20 mouse cellular contexts compared by ENCODE assay signal in genomic region chr10:93011085-93011484, GRCm38 (mm10).
A peak's percentile ranks its signal among the peaks of the same experiment; 100 is the strongest.
DNase-seq lines count a peak whose midpoint lies in the region; ATAC-seq lines count a peak whose summit lies in the region.
"Had no signal": no experiment of that assay in that cellular context is flagged by ENCODE, and none has a peak within 500 bp of the region (broad histone marks: within the 10 kb centered on the region; RNA-seq: fewer than 3 reads in every experiment).

No protein-coding gene starts in this region.

- 56% methylated on average over 14 of the region's 14 CpGs for WGBS in forebrain, embryonic 14.5 days
- 49% methylated on average over 14 of the region's 14 CpGs for WGBS in forebrain, embryonic 15.5 days
- 72% methylated on average over 14 of the region's 14 CpGs for WGBS in hindbrain, embryonic 14.5 days
- WGBS in hindbrain, embryonic 10.5 days, result 90% methylated on average over 14 of the region's 14 CpGs
- WGBS in midbrain, embryonic 16.5 days, result 62% methylated on average over 14 of the region's 14 CpGs
- 73% methylated on average over 14 of the region's 14 CpGs for WGBS in midbrain, embryonic 13.5 days
- 69% methylated on average over 14 of the region's 14 CpGs for WGBS in hindbrain, embryonic 16.5 days

- H3K9me3 ChIP-seq in forebrain, embryonic 14.5 days (replicated peaks; ENCODE audit: control insufficient read depth, low read length), result peaks cover 5% of the 10 kb centered on the region
- H3K9me3 ChIP-seq in forebrain, embryonic 15.5 days, result no peaks in the 10 kb centered on the region
- H3K9me3 ChIP-seq in hindbrain, embryonic 14.5 days (ENCODE audit: control insufficient read depth, low read length), result no peaks in the 10 kb centered on the region
- 0 out of 2 replicates have a peak, but pooled peaks cover 5% of the 10 kb centered on the region for H3K9me3 ChIP-seq in hindbrain, embryonic 10.5 days
- H3K9me3 ChIP-seq in midbrain, embryonic 16.5 days (replicated peaks; ENCODE audit: control insufficient read depth, low read length, poor library complexity, severe bottlenecking), result peaks cover 5% of the 10 kb centered on the region
- no peaks in the 10 kb centered on the region for H3K9me3 ChIP-seq in midbrain, embryonic 13.5 days
- no peaks in the 10 kb centered on the region for H3K9me3 ChIP-seq in hindbrain, embryonic 16.5 days (ENCODE audit: control insufficient read depth, low read length)
- H3K9me3 ChIP-seq: embryonic facial prominence, embryonic 10.5 days; heart, embryonic 10.5 days had no signal

- no peaks in the 10 kb centered on the region for H3K36me3 ChIP-seq in forebrain, embryonic 14.5 days (ENCODE audit: control insufficient read depth, insufficient read depth, low read length)
- H3K36me3 ChIP-seq in forebrain, embryonic 15.5 days, result no peaks in the 10 kb centered on the region
- H3K36me3 ChIP-seq in hindbrain, embryonic 14.5 days (replicated peaks; ENCODE audit: control insufficient read depth, insufficient read depth), result no peaks in the 10 kb centered on the region
- no peaks in the 10 kb centered on the region for H3K36me3 ChIP-seq in hindbrain, embryonic 10.5 days
- no peaks in the 10 kb centered on the region for H3K36me3 ChIP-seq in midbrain, embryonic 16.5 days (ENCODE audit: control insufficient read depth, insufficient read depth, low read length)
- no peaks in the 10 kb centered on the region for H3K36me3 ChIP-seq in midbrain, embryonic 13.5 days
- H3K36me3 ChIP-seq in hindbrain, embryonic 16.5 days (ENCODE audit: control insufficient read depth, insufficient read depth, low read length), result no peaks in the 10 kb centered on the region
- H3K36me3 ChIP-seq: embryonic facial prominence, embryonic 10.5 days; heart, embryonic 10.5 days had no signal

- no peaks in the 10 kb centered on the region for H3K27me3 ChIP-seq in forebrain, embryonic 14.5 days (replicated peaks; ENCODE audit: control insufficient read depth, insufficient read depth, low read length)
- H3K27me3 ChIP-seq in forebrain, embryonic 15.5 days, result no peaks in the 10 kb centered on the region
- no peaks in the 10 kb centered on the region for H3K27me3 ChIP-seq in hindbrain, embryonic 14.5 days (ENCODE audit: control insufficient read depth, insufficient read depth, low read length)
- no peaks in the 10 kb centered on the region for H3K27me3 ChIP-seq in hindbrain, embryonic 10.5 days (ENCODE audit: insufficient read depth, poor library complexity, severe bottlenecking)
- no peaks in the 10 kb centered on the region for H3K27me3 ChIP-seq in midbrain, embryonic 16.5 days (ENCODE audit: control insufficient read depth, insufficient read depth, low read depth, low read length)
- H3K27me3 ChIP-seq in midbrain, embryonic 13.5 days, result no peaks in the 10 kb centered on the region
- H3K27me3 ChIP-seq in hindbrain, embryonic 16.5 days (replicated peaks; ENCODE audit: control insufficient read depth, insufficient read depth, low read length), result no peaks in the 10 kb centered on the region
- H3K27me3 ChIP-seq: CH12.LX, Patski had no signal

- peak; percentile 33 for DNase-seq in forebrain, embryonic 14.5 days (ENCODE audit: low spot score)
- DNase-seq in hindbrain, embryonic 14.5 days (ENCODE audit: low spot score), result no peak
- DNase-seq in hindbrain, embryonic 10.5 days (ENCODE audit: low spot score), result no peak
- no peak for DNase-seq in adrenal gland, adult 18-20 months (ENCODE audit: low spot score in 2 of 2)
- DNase-seq: adrenal gland, adult 2 months; adrenal gland, postnatal 25 days; cerebellum, postnatal 10 days; gastrocnemius, postnatal 36 days; heart, adult 18-20 months; heart, postnatal 10 days; kidney, adult 11 months had no signal

- H3K4me2 ChIP-seq in forebrain, embryonic 14.5 days (ENCODE audit: low read length), result no peak overlapping the region
- no peak overlapping the region for H3K4me2 ChIP-seq in forebrain, embryonic 15.5 days (replicated peaks)
- peak overlapping the region; percentile 12; the same call in 1 of the 2 replicates for H3K4me2 ChIP-seq in hindbrain, embryonic 14.5 days (replicated peaks)
- H3K4me2 ChIP-seq in midbrain, embryonic 16.5 days (ENCODE audit: low read length), result peak overlapping the region; percentile 32; the same call in 1 of the 2 replicates
- no peak overlapping the region for H3K4me2 ChIP-seq in midbrain, embryonic 13.5 days (replicated peaks)
- H3K4me2 ChIP-seq in hindbrain, embryonic 16.5 days (ENCODE audit: low read length), result peak overlapping the region; percentile 11; the same call in 1 of the 2 replicates

- H3K4me3 ChIP-seq in forebrain, embryonic 14.5 days (ENCODE audit: low read depth, low read length), result no peak overlapping the region
- H3K4me3 ChIP-seq in forebrain, embryonic 15.5 days, result no peak overlapping the region
- H3K4me3 ChIP-seq in hindbrain, embryonic 14.5 days (replicated peaks; ENCODE audit: low read length), result no peak overlapping the region
- H3K4me3 ChIP-seq in hindbrain, embryonic 10.5 days, result no peak overlapping the region
- no peak overlapping the region for H3K4me3 ChIP-seq in midbrain, embryonic 16.5 days (ENCODE audit: low read depth, low read length)
- H3K4me3 ChIP-seq in midbrain, embryonic 13.5 days (replicated peaks), result no peak overlapping the region
- H3K4me3 ChIP-seq in hindbrain, embryonic 16.5 days (ENCODE audit: low read length), result no peak overlapping the region
- H3K4me3 ChIP-seq: embryonic facial prominence, embryonic 10.5 days; heart, embryonic 10.5 days had no signal

- H3K9ac ChIP-seq in forebrain, embryonic 14.5 days (ENCODE audit: low read length), result no peak overlapping the region
- H3K9ac ChIP-seq in forebrain, embryonic 15.5 days (replicated peaks), result no peak overlapping the region
- H3K9ac ChIP-seq in hindbrain, embryonic 14.5 days, result no peak overlapping the region
- H3K9ac ChIP-seq in midbrain, embryonic 16.5 days (ENCODE audit: low read depth, low read length), result no peak overlapping the region
- H3K9ac ChIP-seq in midbrain, embryonic 13.5 days (replicated peaks), result no peak overlapping the region
- H3K9ac ChIP-seq in hindbrain, embryonic 16.5 days (ENCODE audit: low read depth, low read length), result no peak overlapping the region

- no peak for ATAC-seq in forebrain, embryonic 14.5 days
- no peak for ATAC-seq in forebrain, embryonic 15.5 days (replicated peaks)
- ATAC-seq in hindbrain, embryonic 14.5 days (ENCODE audit: low FRiP score), result no peak
- no peak for ATAC-seq in midbrain, embryonic 16.5 days
- ATAC-seq in midbrain, embryonic 13.5 days, result no peak
- ATAC-seq in hindbrain, embryonic 16.5 days, result no peak
- ATAC-seq: activated CD4-positive, CD25-positive, alpha-beta regulatory T cell, adult 4 months; Patski had no signal

- peaks cover 5% of the 10 kb centered on the region; the same call in 1 of the 2 replicates for H3K4me1 ChIP-seq in forebrain, embryonic 14.5 days (ENCODE audit: control insufficient read depth, insufficient read depth, low read length)
- H3K4me1 ChIP-seq in forebrain, embryonic 15.5 days, result 0 out of 2 replicates have a peak, but pooled peaks cover 3% of the 10 kb centered on the region
- H3K4me1 ChIP-seq in hindbrain, embryonic 14.5 days (replicated peaks; ENCODE audit: control insufficient read depth, insufficient read depth, low read length), result 0 out of 2 replicates have a peak, but pooled peaks cover 3% of the 10 kb centered on the region
- no peaks in the 10 kb centered on the region for H3K4me1 ChIP-seq in hindbrain, embryonic 10.5 days (replicated peaks)
- H3K4me1 ChIP-seq in midbrain, embryonic 16.5 days (ENCODE audit: control insufficient read depth, insufficient read depth, low read length), result peaks cover 8% of the 10 kb centered on the region
- H3K4me1 ChIP-seq in midbrain, embryonic 13.5 days (replicated peaks), result peaks cover 3% of the 10 kb centered on the region; the same call in 1 of the 2 replicates
- H3K4me1 ChIP-seq in hindbrain, embryonic 16.5 days (ENCODE audit: control insufficient read depth, insufficient read depth, low read depth, low read length), result no peaks in the 10 kb centered on the region
- H3K4me1 ChIP-seq: embryonic facial prominence, embryonic 10.5 days; heart, embryonic 10.5 days had no signal

- no peak overlapping the region for H3K27ac ChIP-seq in forebrain, embryonic 14.5 days (ENCODE audit: low read depth, low read length)
- H3K27ac ChIP-seq in forebrain, embryonic 15.5 days (replicated peaks), result no peak overlapping the region
- peak overlapping the region; percentile 51; the same call in 1 of the 2 replicates for H3K27ac ChIP-seq in hindbrain, embryonic 14.5 days
- H3K27ac ChIP-seq in hindbrain, embryonic 10.5 days, result no peak overlapping the region
- peak overlapping the region; percentile 38 for H3K27ac ChIP-seq in midbrain, embryonic 16.5 days (ENCODE audit: low read length)
- no peak overlapping the region for H3K27ac ChIP-seq in midbrain, embryonic 13.5 days
- H3K27ac ChIP-seq in hindbrain, embryonic 16.5 days (ENCODE audit: low read depth, low read length), result no peak overlapping the region
- H3K27ac ChIP-seq: embryonic facial prominence, embryonic 10.5 days; heart, embryonic 10.5 days had no signal

Comparison
In these comparisons a context has a peak if more than half of its experiments do, and no peak if none do; other contexts are left out.
1. H3K27ac ChIP-seq: peak in hindbrain, embryonic 14.5 days (single experiment) and midbrain, embryonic 16.5 days (single experiment); none in forebrain, embryonic 14.5 days (single experiment), forebrain, embryonic 15.5 days (single experiment), hindbrain, embryonic 10.5 days (single experiment), midbrain, embryonic 13.5 days (single experiment) and hindbrain, embryonic 16.5 days (single experiment).
2. H3K4me2 ChIP-seq: peak in hindbrain, embryonic 14.5 days (single experiment), midbrain, embryonic 16.5 days (single experiment) and hindbrain, embryonic 16.5 days (single experiment); none in forebrain, embryonic 14.5 days (single experiment), forebrain, embryonic 15.5 days (single experiment) and midbrain, embryonic 13.5 days (single experiment).